Mouse (Mus musculus) heart, adult 10 weeks (tissue): ENCODE data around the gene Atrnl1. TPM values are rescaled to one million over a fixed set of nuclear protein-coding genes. Genes with fewer than 3 reads are reported as not detected.

Experiments used
- polyA plus RNA-seq: library from polyadenylated mRNA; stranded (reverse); fragments of 350-450 nt; fragmentation: Illumina TruSeq; extraction: RNeasy Lipid Tissue Mini Kit (QIAGEN cat#74804); gene quantifications from one replicate; pipeline ENCODE4 v1.2.3, GENCODE M21; 2014; ENCODE audit warnings: low read depth, low replicate concordance

Atrnl1 gene
- polyA plus RNA-seq, result 10.8 TPM

DNA sequence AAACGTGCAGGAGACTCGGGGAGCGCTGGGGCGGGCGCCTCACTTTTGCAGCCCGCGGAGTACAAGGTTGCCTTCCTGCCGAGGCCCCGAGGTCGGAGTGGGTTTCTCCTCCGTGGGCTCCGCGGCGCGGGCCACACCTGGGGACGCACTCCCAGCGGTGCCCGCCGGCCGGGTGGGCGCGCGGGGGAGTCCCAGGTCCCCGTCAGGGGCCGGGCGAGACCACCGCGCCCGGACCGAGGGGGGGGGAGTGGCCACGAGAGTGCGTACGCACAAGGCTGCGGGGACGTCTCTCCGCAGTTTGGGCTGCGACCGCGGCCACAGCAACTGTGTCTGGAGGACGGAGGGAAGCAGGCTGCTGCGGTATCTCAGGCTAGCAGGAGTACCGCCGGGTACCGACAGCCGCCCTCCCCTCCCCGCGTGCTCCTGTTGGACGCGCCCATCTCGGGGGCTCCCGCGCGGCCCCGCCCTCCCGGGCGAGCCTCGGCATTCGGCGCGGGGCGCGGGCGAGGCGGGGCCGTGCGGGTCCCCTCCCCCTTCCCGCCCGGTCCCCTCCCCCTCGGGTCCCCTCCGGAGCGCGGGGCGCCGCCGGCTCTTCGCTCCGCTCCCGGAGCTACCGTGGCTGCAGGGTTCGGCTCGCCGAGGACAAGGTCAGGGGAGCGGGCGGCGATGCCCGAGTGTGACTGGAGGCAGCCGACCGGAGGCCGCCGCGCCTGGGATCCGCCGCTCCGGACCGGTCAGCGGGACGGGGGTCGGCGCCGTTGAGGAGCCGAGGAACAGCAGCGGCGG, at the start of gene Atrnl1:
Gene Atrnl1, plus strand, starts transcription at position 559 of the 786 bp plus-strand sequence.

Other genes starting within 250 kb of the Atrnl1 start
- 8.6 TPM for gene Trub1, start 158.1 kb upstream of the Atrnl1 start, polyA plus RNA-seq